Mouse (Mus musculus) megakaryocyte progenitor cell, adult 5-6 weeks (primary cell): ENCODE data around the gene Fscn3. TPM values are rescaled to one million over a fixed set of nuclear protein-coding genes. Genes with fewer than 3 reads are reported as not detected.

Source experiments
- ATAC-seq: replicated peaks from 2 replicates; pipeline ENCODE4 v1.8.0; 2016; ENCODE audit warnings: mild to moderate bottlenecking, moderate TSS enrichment, inconsistent platforms; ENCODE audit not compliant: poor library complexity
- total RNA-seq, 2 experiments: library from RNA; stranded (forward) in 1 of 2; stranded (reverse) in 1 of 2; fragments of 157-497, 149-512 nt in 1 of 2; fragments of 200-1000 nt in 1 of 2; gene quantifications; 2 replicates each; pipeline versions ENCODE4 v1.2.3 to v1.2.4; 2015 to 2017

Gene Fscn3
- total RNA-seq, 2 experiments from 2014 or later, result not detected

- no peak for ATAC-seq
Measured at GRCm38 (mm10) chr6:28480752-28481492, 53.3 kb downstream of the Fscn3 start.

- ATAC-seq, result no peak
Measured at GRCm38 (mm10) chr6:28482711-28483315, 55.2 kb downstream of the Fscn3 start.

DNA sequence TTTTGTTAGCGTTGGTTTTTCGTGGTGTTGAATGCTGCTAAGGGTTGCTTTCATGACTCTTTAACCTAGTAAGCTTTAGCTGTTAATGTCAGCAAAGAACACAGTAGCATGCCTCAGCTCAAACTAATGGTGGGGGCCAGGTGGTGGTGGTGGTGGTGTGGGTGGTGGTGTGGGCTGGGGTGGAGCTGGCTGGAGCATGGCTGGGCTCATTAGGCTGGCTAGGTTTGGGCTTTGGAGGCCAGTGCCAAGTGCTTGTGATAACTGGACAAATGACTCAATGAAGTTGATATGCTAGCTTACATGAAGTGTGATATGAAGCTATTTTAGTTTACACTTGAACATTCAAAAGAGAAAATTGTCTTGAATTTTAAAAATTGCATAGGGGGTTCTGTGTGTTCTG lies 58.4 kb downstream of the Fscn3 start:
- no peak for ATAC-seq

GRCm38 (mm10) chr6:28486471-28486870 lies 58.9 kb downstream of the Fscn3 start:
- no peak for ATAC-seq

GRCm38 (mm10) chr6:28486905-28487304 lies 59.3 kb downstream of the Fscn3 start:
- ATAC-seq, result no peak

Other genes starting within 250 kb of the Fscn3 start
- 63.6 and 64.3 TPM in 2 replicates for gene Zfp800, start 29.8 kb upstream of the Fscn3 start, total RNA-seq (2015)
- gene Zfp800, start 29.8 kb upstream of the Fscn3 start, total RNA-seq (2017), result 57.3 and 65.0 TPM in 2 replicates
- 45.1 and 45.5 TPM in 2 replicates for gene Arf5, start 4.2 kb upstream of the Fscn3 start, total RNA-seq (2015)
- gene Arf5, start 4.2 kb upstream of the Fscn3 start, total RNA-seq (2017), result 44.2 and 45.2 TPM in 2 replicates
- gene Gcc1, start 601 bp downstream of the Fscn3 start, total RNA-seq (2015), result 4.0 and 4.4 TPM in 2 replicates
- 9.5 and 10.2 TPM in 2 replicates for gene Gcc1, start 601 bp downstream of the Fscn3 start, total RNA-seq (2017)
- not detected in 2 replicates for gene Pax4, start 21.6 kb downstream of the Fscn3 start, total RNA-seq (2015)
- gene Pax4, start 21.6 kb downstream of the Fscn3 start, total RNA-seq (2017), result not detected in 2 replicates
- 85.0 and 89.1 TPM in 2 replicates for gene Snd1, start 47.4 kb downstream of the Fscn3 start, total RNA-seq (2015)
- gene Snd1, start 47.4 kb downstream of the Fscn3 start, total RNA-seq (2017), result 177 and 186 TPM in 2 replicates